Mouse (Mus musculus): ENCODE measurements around the gene Dennd4a. TPM values are rescaled to one million over a fixed set of nuclear protein-coding genes. Genes with fewer than 3 reads are reported as not detected.

Gene Dennd4a
- polyA plus RNA-seq, 1 experiment from 2014 or later: 9.2 TPM

- Histone ChIP-seq H3K4me1 (ENCODE audit: control insufficient read depth, insufficient read depth, low read depth, low read length) (no peaks in the 10 kb centered on the region), H3K27ac (ENCODE audit: low read depth, low read length) (no peak overlapping the region), H3K4me3 (ENCODE audit: low read length) (no peak overlapping the region), H3K4me2 (ENCODE audit: low read length) (no peak overlapping the region), H3K9me3 (ENCODE audit: control insufficient read depth, low read length) (no peaks in the 10 kb centered on the region), H3K9ac (ENCODE audit: low read depth, low read length) (no peak overlapping the region), H3K27me3 (replicated peaks; ENCODE audit: control insufficient read depth, insufficient read depth, low read length) (no peaks in the 10 kb centered on the region), H3K36me3 (ENCODE audit: control insufficient read depth, insufficient read depth, low read length) (peaks cover 26% of the 10 kb centered on the region)
- 94% methylated on average over 4 of the region's 4 CpGs for WGBS
- ATAC-seq: no peak
Observed at GRCm38 (mm10) chr9:64913406-64913805, 102.3 kb downstream of the Dennd4a start.

DNA sequence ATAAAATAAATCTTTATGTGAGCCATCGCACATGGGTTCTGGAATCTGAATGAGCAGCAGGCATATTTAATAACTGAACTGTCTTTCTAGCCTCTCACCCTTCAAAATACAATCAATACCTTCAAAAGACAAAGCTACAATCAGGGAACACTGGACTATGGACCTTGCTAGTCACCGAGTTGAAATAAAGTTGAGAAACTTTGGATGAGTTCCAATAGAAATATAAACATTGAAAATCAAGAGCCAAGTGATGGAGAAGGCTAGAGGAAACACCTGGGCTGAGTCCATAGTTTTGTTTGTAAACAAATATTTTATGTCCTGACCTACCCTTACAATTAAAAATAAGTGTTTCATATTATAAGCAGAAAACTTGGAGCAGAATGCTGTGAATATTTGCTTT, 102.8 kb downstream of the Dennd4a start:
- H3K4me2 ChIP-seq (ENCODE audit: low read length): no peak overlapping the region
- ATAC-seq: no peak
- WGBS: 87% methylated on average over 2 of the region's 2 CpGs
- H3K27me3 ChIP-seq (replicated peaks; ENCODE audit: control insufficient read depth, insufficient read depth, low read length): no peaks in the 10 kb centered on the region
- H3K36me3 ChIP-seq (ENCODE audit: control insufficient read depth, insufficient read depth, low read length): peaks cover 26% of the 10 kb centered on the region
- H3K4me1 ChIP-seq (ENCODE audit: control insufficient read depth, insufficient read depth, low read depth, low read length): no peaks in the 10 kb centered on the region
- H3K9me3 ChIP-seq (ENCODE audit: control insufficient read depth, low read length): no peaks in the 10 kb centered on the region
- H3K9ac ChIP-seq (ENCODE audit: low read depth, low read length): no peak overlapping the region
- no peak overlapping the region for H3K27ac ChIP-seq (ENCODE audit: low read depth, low read length)
- H3K4me3 ChIP-seq (ENCODE audit: low read length): no peak overlapping the region

- 87% methylated on average over 4 of the region's 4 CpGs for WGBS
- H3K27ac ChIP-seq (ENCODE audit: low read depth, low read length): no peak overlapping the region
Observed at GRCm38 (mm10) chr9:64914629-64915028, 103.5 kb downstream of the Dennd4a start.

DNA sequence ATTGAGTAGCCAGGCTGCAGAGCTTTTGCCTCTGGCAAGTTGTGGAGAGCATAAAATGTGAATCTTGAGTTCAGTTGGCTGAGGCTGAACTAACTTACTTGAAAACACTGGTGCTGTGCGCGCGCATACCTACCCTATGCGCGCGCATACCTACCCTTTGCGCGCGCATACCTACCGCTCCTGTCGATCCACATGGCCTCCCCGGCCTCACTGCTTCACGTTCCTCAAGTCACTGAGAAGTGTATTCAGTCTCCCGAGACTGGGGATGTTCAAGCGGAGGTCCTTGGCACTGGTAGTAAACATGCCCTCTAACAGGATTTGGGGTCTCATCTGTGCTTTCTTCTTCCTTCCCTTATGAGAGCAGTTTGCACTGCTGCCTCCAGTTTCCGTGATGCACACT, 107.4 kb downstream of the Dennd4a start:
- no peak for ATAC-seq
- Histone ChIP-seq H3K27me3 (replicated peaks; ENCODE audit: control insufficient read depth, insufficient read depth, low read length) (no peaks in the 10 kb centered on the region), H3K4me1 (ENCODE audit: control insufficient read depth, insufficient read depth, low read depth, low read length) (no peaks in the 10 kb centered on the region), H3K4me2 (ENCODE audit: low read length) (peak overlapping the region; percentile 17; the same call in 1 of the 2 replicates), H3K36me3 (ENCODE audit: control insufficient read depth, insufficient read depth, low read length) (peaks cover 18% of the 10 kb centered on the region), H3K9me3 (ENCODE audit: control insufficient read depth, low read length) (no peaks in the 10 kb centered on the region), H3K27ac (ENCODE audit: low read depth, low read length) (no peak overlapping the region), H3K4me3 (ENCODE audit: low read length) (no peak overlapping the region), H3K9ac (ENCODE audit: low read depth, low read length) (no peak overlapping the region)
- 35% methylated on average over 16 of the region's 16 CpGs for WGBS

More at GRCm38 (mm10) chr9:64914629-64915028, 103.5 kb downstream of the Dennd4a start:
- no peak overlapping the region for H3K9ac ChIP-seq (ENCODE audit: low read depth, low read length)
- H3K36me3 ChIP-seq (ENCODE audit: control insufficient read depth, insufficient read depth, low read length): peaks cover 23% of the 10 kb centered on the region
- H3K4me2 ChIP-seq (ENCODE audit: low read length): no peak overlapping the region
- H3K27me3 ChIP-seq (replicated peaks; ENCODE audit: control insufficient read depth, insufficient read depth, low read length): no peaks in the 10 kb centered on the region
- no peaks in the 10 kb centered on the region for H3K9me3 ChIP-seq (ENCODE audit: control insufficient read depth, low read length)
- H3K4me3 ChIP-seq (ENCODE audit: low read length): no peak overlapping the region
- no peak for ATAC-seq
- no peaks in the 10 kb centered on the region for H3K4me1 ChIP-seq (ENCODE audit: control insufficient read depth, insufficient read depth, low read depth, low read length)

- ATAC-seq: no peak
- H3K9ac ChIP-seq (ENCODE audit: low read depth, low read length): no peak overlapping the region
- H3K4me2 ChIP-seq (ENCODE audit: low read length): no peak overlapping the region
- peaks cover 9% of the 10 kb centered on the region for H3K4me1 ChIP-seq (ENCODE audit: control insufficient read depth, insufficient read depth, low read depth, low read length)
- no peak overlapping the region for H3K27ac ChIP-seq (ENCODE audit: low read depth, low read length)
- no peaks in the 10 kb centered on the region for H3K27me3 ChIP-seq (replicated peaks; ENCODE audit: control insufficient read depth, insufficient read depth, low read length)
- no peaks in the 10 kb centered on the region for H3K9me3 ChIP-seq (ENCODE audit: control insufficient read depth, low read length)
- WGBS: 45% methylated on average over 5 of the region's 5 CpGs
- H3K36me3 ChIP-seq (ENCODE audit: control insufficient read depth, insufficient read depth, low read length): peaks cover 7% of the 10 kb centered on the region
- H3K4me3 ChIP-seq (ENCODE audit: low read length): no peak overlapping the region
Observed at GRCm38 (mm10) chr9:64925771-64926170, 114.6 kb downstream of the Dennd4a start.

DNA sequence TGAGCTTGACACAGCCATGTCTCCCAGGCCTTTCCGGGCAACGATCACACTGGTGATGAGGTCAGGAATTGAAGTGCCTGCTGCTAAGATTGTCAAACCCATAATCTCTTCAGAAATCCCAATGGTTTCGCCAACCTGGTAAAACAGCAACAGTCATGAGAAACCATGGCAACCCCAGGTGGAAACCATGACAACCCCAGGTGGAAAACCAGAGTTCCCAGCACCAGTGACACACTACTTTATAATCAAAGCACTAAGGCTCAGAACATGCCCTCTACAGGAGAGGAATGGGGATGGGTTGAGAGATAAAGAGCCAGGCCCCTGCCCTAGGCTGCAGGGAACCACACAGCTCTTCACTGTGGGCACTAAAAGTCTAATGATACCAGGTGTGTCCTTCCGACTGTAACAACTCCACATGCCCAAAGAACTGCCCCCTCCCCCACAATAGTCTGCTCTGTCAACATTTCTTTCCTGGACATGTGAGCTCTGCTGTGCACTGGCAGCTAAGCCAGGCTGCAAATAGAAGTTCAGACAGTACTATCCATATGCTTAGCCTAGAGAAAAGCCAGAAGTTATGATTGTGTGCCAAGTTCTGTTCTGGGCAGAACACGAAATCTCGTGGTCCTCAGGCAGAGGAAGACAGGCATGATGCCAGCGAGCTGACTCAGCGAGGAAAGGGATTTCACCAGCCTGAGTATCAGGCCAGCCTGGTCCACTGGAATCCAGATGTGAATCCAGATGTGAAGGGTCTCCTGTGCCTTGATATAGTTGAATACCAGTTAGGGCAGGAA, 115.3 kb downstream of the Dennd4a start:
- H3K27me3 ChIP-seq (replicated peaks; ENCODE audit: control insufficient read depth, insufficient read depth, low read length): no peaks in the 10 kb centered on the region
- H3K27ac ChIP-seq (ENCODE audit: low read depth, low read length): no peak overlapping the region
- no peak overlapping the region for H3K4me2 ChIP-seq (ENCODE audit: low read length)
- peaks cover 3% of the 10 kb centered on the region; the same call in 1 of the 2 replicates for H3K36me3 ChIP-seq (ENCODE audit: control insufficient read depth, insufficient read depth, low read length)
- H3K9ac ChIP-seq (ENCODE audit: low read depth, low read length): no peak overlapping the region
- 59% methylated on average over 8 of the region's 8 CpGs for WGBS
- no peaks in the 10 kb centered on the region for H3K9me3 ChIP-seq (ENCODE audit: control insufficient read depth, low read length)
- H3K4me1 ChIP-seq (ENCODE audit: control insufficient read depth, insufficient read depth, low read depth, low read length): peaks cover 9% of the 10 kb centered on the region
- H3K4me3 ChIP-seq (ENCODE audit: low read length): no peak overlapping the region
- peak; percentile 80 for ATAC-seq

DNA sequence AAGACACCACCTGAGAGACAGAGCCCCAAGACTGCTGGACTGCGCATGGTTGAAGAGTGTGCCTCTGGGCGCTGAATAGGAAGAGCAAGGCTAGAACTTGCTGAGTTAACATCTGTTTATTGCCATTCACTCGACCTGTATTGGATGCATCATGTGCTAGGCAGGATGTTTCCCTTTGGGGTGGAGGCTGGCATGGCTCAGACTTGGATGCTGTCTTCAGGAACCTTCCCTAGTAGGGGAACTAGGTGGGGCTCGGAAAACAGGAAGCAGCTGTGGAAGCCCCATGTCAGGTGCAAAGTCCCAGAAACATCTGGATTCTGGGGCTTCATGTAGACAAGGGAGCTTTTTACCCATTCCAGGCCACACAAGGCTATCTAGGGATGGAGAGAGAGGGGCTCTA, 119.1 kb downstream of the Dennd4a start:
- H3K9ac ChIP-seq (ENCODE audit: low read depth, low read length): no peak overlapping the region
- no peak overlapping the region for H3K27ac ChIP-seq (ENCODE audit: low read depth, low read length)
- H3K4me3 ChIP-seq (ENCODE audit: low read length): no peak overlapping the region
- no peak overlapping the region for H3K4me2 ChIP-seq (ENCODE audit: low read length)
- 80% methylated on average over 4 of the region's 4 CpGs for WGBS
- no peak for ATAC-seq
- H3K36me3 ChIP-seq (ENCODE audit: control insufficient read depth, insufficient read depth, low read length): no peaks in the 10 kb centered on the region
- H3K27me3 ChIP-seq (replicated peaks; ENCODE audit: control insufficient read depth, insufficient read depth, low read length): no peaks in the 10 kb centered on the region
- peaks cover 9% of the 10 kb centered on the region for H3K4me1 ChIP-seq (ENCODE audit: control insufficient read depth, insufficient read depth, low read depth, low read length)
- H3K9me3 ChIP-seq (ENCODE audit: control insufficient read depth, low read length): no peaks in the 10 kb centered on the region

- Histone ChIP-seq H3K4me2 (ENCODE audit: low read length) (no peak overlapping the region), H3K27ac (ENCODE audit: low read depth, low read length) (no peak overlapping the region), H3K4me1 (ENCODE audit: control insufficient read depth, insufficient read depth, low read depth, low read length) (no peaks in the 10 kb centered on the region), H3K36me3 (ENCODE audit: control insufficient read depth, insufficient read depth, low read length) (no peaks in the 10 kb centered on the region), H3K9me3 (ENCODE audit: control insufficient read depth, low read length) (no peaks in the 10 kb centered on the region), H3K9ac (ENCODE audit: low read depth, low read length) (no peak overlapping the region), H3K27me3 (replicated peaks; ENCODE audit: control insufficient read depth, insufficient read depth, low read length) (no peaks in the 10 kb centered on the region), H3K4me3 (ENCODE audit: low read length) (no peak overlapping the region)
- no peak for ATAC-seq
- WGBS: 79% methylated on average over 7 of the region's 7 CpGs
Observed at GRCm38 (mm10) chr9:64931751-64932610, 120.8 kb downstream of the Dennd4a start.

All from hindbrain, embryonic 16.5 days (tissue).